Mouse (Mus musculus): ENCODE measurements at regions not wholly inside any gene's neighbourhood (a gene's known extent, or its start where the extent isn't known, plus 50 kb on each side); places are given as distances from the start of the nearest gene placed in this dataset.

DNA sequence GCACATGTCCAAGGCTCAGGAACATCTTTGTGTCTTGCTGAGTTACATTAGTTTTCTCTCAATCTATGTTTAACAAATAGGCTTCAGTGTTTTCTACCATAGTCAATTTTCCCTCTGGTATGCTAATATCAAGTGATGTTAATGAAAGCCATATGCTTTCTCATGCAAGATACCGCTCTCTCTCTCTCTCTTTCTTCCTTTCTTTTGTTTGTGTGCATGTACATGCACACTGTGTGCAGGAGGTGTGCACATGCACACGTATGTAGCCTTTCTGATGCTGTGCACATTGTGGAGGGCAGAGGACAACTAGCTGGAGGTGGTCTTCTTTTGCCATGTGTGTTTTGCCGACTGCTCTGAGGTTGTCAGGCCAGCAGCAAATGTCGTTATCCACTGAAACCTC, 69.0 kb upstream of the Klf12 start:
- no peak for DNase-seq (ENCODE audit: low read depth, low spot score)

DNA sequence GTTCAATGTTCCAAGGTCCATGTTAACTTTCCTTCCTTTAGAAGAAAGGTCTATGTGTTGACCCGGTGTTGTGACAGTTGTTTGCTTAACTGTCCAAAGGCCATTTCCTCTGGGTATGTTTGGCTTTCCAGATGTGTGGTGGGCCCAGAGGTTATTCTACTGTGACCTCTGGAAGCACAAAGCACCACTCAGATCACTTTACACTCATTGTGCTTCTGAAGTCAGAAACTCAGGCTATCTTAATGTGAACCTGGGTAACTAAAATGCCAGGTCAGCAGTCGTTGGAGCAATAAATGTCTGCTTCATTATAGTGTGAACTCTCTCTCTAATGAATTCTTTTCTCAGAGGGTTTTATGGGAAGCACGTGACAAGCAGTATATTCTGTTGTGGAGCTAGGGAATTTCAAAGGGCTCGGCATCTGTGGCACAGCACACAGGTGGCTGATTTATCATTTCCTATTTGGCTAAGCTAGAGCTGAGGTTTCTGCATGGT, 68.5 kb upstream of the Klf12 start:
- DNase-seq (ENCODE audit: low read depth, low spot score): peak; percentile 79

DNA sequence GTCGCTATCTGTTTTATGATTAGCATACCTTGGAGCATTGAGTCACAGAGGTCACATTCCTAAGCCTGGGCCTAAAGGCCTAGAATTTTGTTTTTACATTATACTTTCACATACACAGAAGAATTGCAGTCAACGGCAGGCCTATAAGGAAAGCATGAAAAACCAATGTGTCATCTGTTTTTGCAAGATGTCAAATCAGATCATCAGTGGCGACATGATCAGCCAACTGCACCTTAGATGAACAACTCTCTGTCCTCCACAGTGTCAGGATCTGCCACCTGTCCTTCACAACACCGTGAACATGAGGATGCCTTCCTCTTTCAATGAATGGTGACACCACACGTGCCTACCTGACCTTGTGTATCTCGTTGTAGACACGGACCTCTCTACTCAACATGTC, 66.5 kb upstream of the Klf12 start:
- no peak for DNase-seq (ENCODE audit: low read depth, low spot score)

DNA sequence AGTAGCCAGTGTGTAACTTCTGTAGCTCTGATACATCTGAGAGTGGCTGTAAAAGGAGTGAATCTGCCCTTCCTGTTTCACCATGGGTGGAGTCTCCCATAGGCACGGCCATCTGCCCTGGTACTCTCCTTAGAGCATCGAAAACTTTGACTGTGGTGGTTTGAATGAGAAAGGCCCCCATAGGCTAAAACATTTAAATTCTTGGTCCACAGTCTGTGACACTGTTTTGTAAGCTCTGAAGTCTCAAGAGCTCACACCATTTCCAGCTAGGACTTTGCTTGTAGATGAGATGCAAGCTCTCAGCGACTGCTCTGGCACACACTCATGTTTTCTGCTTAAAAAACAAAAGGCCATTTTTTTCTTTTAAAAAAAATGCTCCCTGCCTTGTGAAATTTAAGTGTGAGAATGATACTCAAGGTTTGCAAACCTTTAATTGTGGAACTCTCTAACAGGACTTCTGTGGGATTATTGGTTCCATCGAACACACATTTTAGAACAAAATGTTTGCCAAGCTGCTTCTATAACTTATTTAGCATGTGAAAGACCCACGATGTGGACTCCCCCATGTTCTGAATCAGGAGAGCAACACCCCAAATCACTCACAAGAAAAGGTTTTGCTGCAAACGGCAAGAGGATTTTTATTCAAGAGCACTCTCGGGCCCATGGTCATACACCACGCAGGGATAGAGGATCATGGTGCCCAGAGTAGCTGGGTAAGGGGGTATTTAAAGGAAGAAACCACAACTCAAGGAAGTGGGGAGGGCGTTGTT, 65.7 kb upstream of the Klf12 start:
- no peak for DNase-seq (ENCODE audit: low read depth, low spot score)

DNA sequence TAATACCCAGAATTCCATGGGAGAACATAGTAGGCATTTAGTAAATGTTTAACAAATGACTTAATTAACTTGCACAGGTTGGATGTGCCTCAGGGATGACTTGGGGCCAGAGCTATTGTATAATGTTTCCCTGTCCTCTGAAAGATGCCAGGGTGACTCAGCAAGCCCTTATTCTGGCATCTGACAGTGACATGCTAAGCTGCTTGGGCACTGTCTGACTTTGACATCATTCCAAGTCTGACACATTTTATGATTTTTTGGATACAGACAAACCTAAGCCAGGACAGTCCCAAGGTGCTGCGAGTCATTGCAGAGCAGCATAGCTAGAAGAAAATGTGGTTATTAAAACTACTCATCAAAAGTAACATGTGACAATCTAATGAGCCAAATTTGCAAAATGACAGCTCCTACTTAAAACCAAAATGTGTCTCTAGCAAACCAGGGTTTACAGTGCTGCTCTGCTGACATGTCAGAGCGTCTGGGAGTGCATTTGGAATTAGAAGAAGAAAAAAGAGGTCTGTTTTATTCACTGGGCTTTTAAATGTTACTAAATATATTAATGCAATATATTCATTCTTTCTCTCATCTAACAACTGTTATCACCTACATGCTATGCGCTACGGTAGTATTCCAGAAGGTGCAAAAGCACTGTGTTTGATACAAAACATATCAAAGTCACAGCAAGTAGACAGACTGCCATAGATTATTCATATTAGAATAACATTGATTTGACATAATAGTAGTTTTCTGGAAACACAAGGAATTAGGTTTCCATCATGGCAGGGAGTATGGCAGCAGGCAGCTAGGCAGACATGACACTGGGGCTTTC, 64.1 kb upstream of the Klf12 start:
- DNase-seq (ENCODE audit: low read depth, low spot score): no peak

DNA sequence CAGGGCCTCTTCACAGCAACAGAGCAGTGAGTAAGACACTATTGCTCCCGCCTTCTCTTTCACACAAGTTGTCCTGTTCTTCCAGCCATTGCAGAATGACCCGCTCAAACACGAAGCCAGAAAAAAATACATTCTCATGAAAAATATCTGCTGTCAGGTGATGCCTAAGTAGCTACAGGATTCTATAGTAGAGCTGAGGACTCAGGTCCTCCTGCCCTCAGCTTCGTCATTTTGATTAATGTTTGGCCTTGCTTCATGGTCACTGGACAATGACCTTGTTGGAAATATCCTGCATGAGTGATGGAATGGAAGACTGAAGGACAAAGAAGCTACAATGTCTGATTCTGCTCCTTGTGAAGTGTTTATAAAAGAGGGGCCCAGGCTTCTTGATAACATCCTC, 52.4 kb upstream of the Klf12 start:
- no peak for DNase-seq (ENCODE audit: low read depth, low spot score)
